Mouse (Mus musculus) gastrocnemius, adult 2 months (tissue): ENCODE results near the gene Tmem126b. TPM values are rescaled to one million over a fixed set of nuclear protein-coding genes. Genes with fewer than 3 reads are reported as not detected.

Experiments
- DNase-seq: peaks from one replicate; pipeline ENCODE4 v3.0.0; 2022
- H3K27ac ChIP-seq: fragments of 200-600 bp; 2 replicates; pipeline ENCODE4 v1.8.1; 2022; ENCODE audit warnings: mild to moderate bottlenecking
- H3K4me3 ChIP-seq: fragments of 200-600 bp; 2 replicates; pipeline ENCODE4 v1.8.1; 2022; ENCODE audit warnings: mild to moderate bottlenecking, moderate library complexity
- CTCF ChIP-seq: fragments of 200-600 bp; IDR thresholded peaks from 2 replicates; pipeline ENCODE4 v1.8.1; 2022; ENCODE audit warnings: antibody characterized with exemption, mild to moderate bottlenecking, moderate library complexity
- intact Hi-C: fragments of 180-260 bp; cut with DNase I; formaldehyde crosslinking; loops from one replicate; pipeline ENCODE4 v1.15.1; 2025
- long read RNA-seq, 2 experiments: library from polyadenylated mRNA; stranded (forward); transcript quantifications; one replicate each; pipeline ENCODE4 v2.0.0; 2021
- total RNA-seq, 2 experiments: library from RNA; stranded (reverse); gene quantifications; 2 replicates each; pipeline ENCODE4 v1.2.3; 2021

Tmem126b gene
- total RNA-seq, result 10 to 100 TPM; 18.9 to 22.9 TPM
- long read RNA-seq, experiment 1, transcript Tmem126b-201 (5 exons, 2,259 nt), result major isoform, 48 of 54 reads
- long read RNA-seq, experiment 1, partial matches to known transcripts, result 2 of 54 reads
- long read RNA-seq, experiment 1, other reads (novel, unspliced or antisense), result 4 of 54 reads
- long read RNA-seq, experiment 2, transcript Tmem126b-201 (5 exons, 2,259 nt), result major isoform, 57 of 64 reads
- long read RNA-seq, experiment 2, partial matches to known transcripts, result 1 of 64 reads
- long read RNA-seq, experiment 2, other reads (novel, unspliced or antisense), result 6 of 64 reads

GRCm38 (mm10) chr7:90475793-90476312 lies at the start of gene Tmem126b:
Tmem126b (minus strand) TSS chr7:90476001.
- intact Hi-C loops, result loop anchor here (5.0 kb wide), 1 partner anchor 34 kb away; the partner anchor contains the start of gene Crebzf
- H3K4me3 ChIP-seq, result peak within 1 kb of the TSS; percentile 95
- peak; percentile 100 for DNase-seq
- peak within 1 kb of the TSS; percentile 94 for H3K27ac ChIP-seq
- no peak for TF ChIP-seq CTCF

- intact Hi-C loops, result no loop called here
- H3K27ac ChIP-seq, result no peak overlapping the region
- DNase-seq, result no peak
- peak; percentile 40 for TF ChIP-seq CTCF
- H3K4me3 ChIP-seq, result no peak overlapping the region
These were observed 36.5 kb upstream of the Tmem126b start for GRCm38 (mm10) chr7:90512293-90512692.

GRCm38 (mm10) chr7:90508124-90508523 lies 32.3 kb upstream of the Tmem126b start:
- H3K27ac ChIP-seq, result no peak overlapping the region
- no peak overlapping the region for H3K4me3 ChIP-seq
- peak; percentile 47 for TF ChIP-seq CTCF
- no peak for DNase-seq
- intact Hi-C loops, result loop anchor here (5.0 kb wide), 1 partner anchor 226 kb away; no protein-coding TSS in a partner anchor

- Histone ChIP-seq H3K27ac (no peak overlapping the region), H3K4me3 (no peak overlapping the region)
- intact Hi-C loops, result no loop called here
- DNase-seq, result no peak
- TF ChIP-seq CTCF, result no peak
These were observed 6.8 kb upstream of the Tmem126b start for GRCm38 (mm10) chr7:90482607-90483006.

- TF ChIP-seq CTCF, result no peak
- H3K27ac ChIP-seq, result peak within 1 kb of the TSS; percentile 94
These were observed 778 bp upstream of the Tmem126b start, which contains the start of gene Dlg2 for GRCm38 (mm10) chr7:90476313-90477245. Dlg2 (plus strand) TSS chr7:90476672.

GRCm38 (mm10) chr7:90473511-90473910 lies 2.3 kb downstream of the Tmem126b start:
- intact Hi-C loops, result no loop called here
- Histone ChIP-seq H3K27ac (no peak overlapping the region), H3K4me3 (no peak overlapping the region)
- no peak for TF ChIP-seq CTCF
- no peak for DNase-seq

More at GRCm38 (mm10) chr7:90476313-90477245, 778 bp upstream of the Tmem126b start, which contains the start of gene Dlg2:
- intact Hi-C loops, result loop anchor here (5.0 kb wide), 1 partner anchor 34 kb away; the partner anchor contains the start of gene Crebzf
- peak within 1 kb of the TSS; percentile 95 for H3K4me3 ChIP-seq
- DNase-seq, result no peak

- Histone ChIP-seq H3K27ac (no peak overlapping the region), H3K4me3 (no peak overlapping the region)
- intact Hi-C loops, result no loop called here
- no peak for TF ChIP-seq CTCF
- no peak for DNase-seq
These were observed 14.4 kb downstream of the Tmem126b start for GRCm38 (mm10) chr7:90461441-90461840.

GRCm38 (mm10) chr7:90460930-90461329 lies 14.9 kb downstream of the Tmem126b start:
- peak; percentile 41; the same call in 1 of the 2 replicates for TF ChIP-seq CTCF
- intact Hi-C loops, result no loop called here
- Histone ChIP-seq H3K4me3 (peak overlapping the region; percentile 3; the same call in 1 of the 2 replicates), H3K27ac (no peak overlapping the region)
- peak; percentile 47 for DNase-seq

- intact Hi-C loops, result no loop called here
- TF ChIP-seq CTCF, result no peak
- DNase-seq, result peak; percentile 25
- Histone ChIP-seq H3K27ac (no peak overlapping the region), H3K4me3 (no peak overlapping the region)
These were observed 15.5 kb downstream of the Tmem126b start for GRCm38 (mm10) chr7:90460330-90460729.

GRCm38 (mm10) chr7:90457517-90457916 lies 18.3 kb downstream of the Tmem126b start:
- DNase-seq, result no peak
- intact Hi-C loops, result no loop called here
- Histone ChIP-seq H3K27ac (peak overlapping the region; percentile 95), H3K4me3 (peak overlapping the region; percentile 83)
- peak; percentile 21; the same call in 1 of the 2 replicates for TF ChIP-seq CTCF

GRCm38 (mm10) chr7:90456845-90457468 lies 18.8 kb downstream of the Tmem126b start, which contains the start of gene Tmem126a:
Tmem126a (minus strand) TSS chr7:90457229.
- intact Hi-C loops, result no loop called here
- Histone ChIP-seq H3K27ac (peak within 1 kb of the TSS; percentile 95), H3K4me3 (peak within 1 kb of the TSS; percentile 83)
- peak; percentile 44 for TF ChIP-seq CTCF
- peak; percentile 93 for DNase-seq
